Mouse (Mus musculus) embryonic fibroblast, embryonic 13.5 days (primary cell): ENCODE measurements around the gene Gtf2h3. TPM values are rescaled to one million over a fixed set of nuclear protein-coding genes. Genes with fewer than 3 reads are reported as not detected.
"Not testable (repeated sequence)": the region's sequence is repeated elsewhere in the genome, so short reads cannot be mapped to it uniquely, and the experiment has no call there.

Source experiments
- H3K27ac ChIP-seq: 2 replicates; pipeline ENCODE4 v1.5.1; 2012; ENCODE audit warnings: low read length, control low read depth, inconsistent platforms; ENCODE audit not compliant: insufficient read depth
- H3K4me1 ChIP-seq: 2 replicates; pipeline ENCODE4 v1.6.1; 2011; ENCODE audit warnings: low read length; ENCODE audit not compliant: control insufficient read depth, insufficient read depth
- H3K4me3 ChIP-seq: 2 replicates; pipeline ENCODE4 v1.5.1; 2011; ENCODE audit warnings: mild to moderate bottlenecking, control low read depth, low read length; ENCODE audit not compliant: insufficient read depth
- CTCF ChIP-seq: IDR thresholded peaks from 2 replicates; pipeline ENCODE4 v1.5.1; 2011; ENCODE audit warnings: mild to moderate bottlenecking, control low read depth, low read length, moderate library complexity, borderline replicate concordance; ENCODE audit not compliant: insufficient read depth
- POLR2A ChIP-seq: IDR thresholded peaks from 2 replicates; pipeline ENCODE4 v1.6.1; 2011; ENCODE audit warnings: low read depth, mild to moderate bottlenecking, control low read depth, low read length, moderate library complexity
- polyA plus RNA-seq: library from polyadenylated mRNA; stranded (reverse); fragments of >200 nt; gene quantifications from 2 replicates; pipeline ENCODE4 v1.2.4, GENCODE M21; 2011; ENCODE audit warnings: low read depth; ENCODE audit not compliant: missing spikeins, insufficient read length

Gtf2h3 gene
- polyA plus RNA-seq, 1 experiment = 48.2 TPM

GRCm38 (mm10) chr5:124632461-124632860 is 53.5 kb downstream of the Gtf2h3 start:
- H3K4me3 ChIP-seq = no peak overlapping the region
- TF ChIP-seq CTCF = no peak
- no peak for TF ChIP-seq POLR2A
- peaks cover 3% of the 10 kb centered on the region; the same call in 1 of the 2 replicates for H3K4me1 ChIP-seq
- no peak overlapping the region for H3K27ac ChIP-seq

DNA sequence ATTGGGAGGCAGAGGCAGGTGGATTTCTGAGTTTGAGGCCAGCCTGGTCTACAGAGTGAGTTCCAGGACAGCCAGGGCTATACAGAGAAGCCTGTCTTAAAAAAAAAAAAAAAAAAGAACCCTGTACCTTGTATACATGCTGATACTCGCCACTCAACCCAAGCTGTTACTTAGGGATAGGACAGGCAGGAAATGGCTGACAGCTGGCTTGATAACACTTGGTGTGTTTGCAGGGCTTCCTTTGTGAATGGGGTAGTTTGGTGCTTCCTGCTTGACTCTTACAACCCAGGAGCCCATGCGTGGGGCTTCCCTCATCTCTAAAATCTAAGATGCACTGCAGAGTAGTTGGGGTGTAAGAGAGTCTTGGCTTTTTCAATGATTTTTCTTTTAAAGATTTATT is 54.5 kb downstream of the Gtf2h3 start:
- no peak for TF ChIP-seq CTCF
- TF ChIP-seq POLR2A = no peak
- Histone ChIP-seq H3K27ac (no peak overlapping the region), H3K4me1 (peaks cover 3% of the 10 kb centered on the region; the same call in 1 of the 2 replicates), H3K4me3 (no peak overlapping the region)

- H3K27ac ChIP-seq, H3K4me3 ChIP-seq, H3K4me1 ChIP-seq: not testable (repeated sequence)
Observed at GRCm38 (mm10) chr5:124635068-124635467, 56.1 kb downstream of the Gtf2h3 start.

DNA sequence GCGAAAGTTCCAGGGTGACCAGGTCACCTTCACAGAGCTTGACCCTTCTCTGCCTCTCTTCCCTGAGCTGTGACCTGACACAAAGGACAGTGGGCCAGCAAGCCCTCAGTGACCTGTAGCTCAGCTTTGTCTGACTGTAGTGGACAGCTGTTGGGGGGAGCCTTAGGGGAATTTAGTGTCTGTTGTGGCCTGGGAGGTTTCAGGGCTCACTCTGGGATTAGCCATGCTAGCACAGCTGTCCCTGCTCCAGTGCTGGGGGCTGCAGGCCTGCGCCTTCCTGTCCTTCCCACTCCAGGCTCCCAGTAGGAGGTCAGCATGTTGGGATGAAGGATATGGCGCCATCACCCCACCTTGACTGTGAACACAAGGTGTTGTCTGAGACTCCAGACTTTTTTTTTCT is 57.2 kb downstream of the Gtf2h3 start:
- no peaks in the 10 kb centered on the region for H3K4me1 ChIP-seq
- no peak overlapping the region for H3K4me3 ChIP-seq
- no peak overlapping the region for H3K27ac ChIP-seq
- TF ChIP-seq CTCF = no peak
- TF ChIP-seq POLR2A = no peak

- TF ChIP-seq POLR2A = no peak
- no peak for TF ChIP-seq CTCF
- Histone ChIP-seq H3K4me1 (no peaks in the 10 kb centered on the region), H3K4me3 (no peak overlapping the region), H3K27ac (no peak overlapping the region)
Observed at GRCm38 (mm10) chr5:124636694-124637093, 57.8 kb downstream of the Gtf2h3 start.

GRCm38 (mm10) chr5:124637300-124637699 is 58.4 kb downstream of the Gtf2h3 start:
- TF ChIP-seq POLR2A (no peak), CTCF (no peak)
- H3K27ac ChIP-seq = no peak overlapping the region
- H3K4me1 ChIP-seq = no peaks in the 10 kb centered on the region
- H3K4me3 ChIP-seq = no peak overlapping the region

DNA sequence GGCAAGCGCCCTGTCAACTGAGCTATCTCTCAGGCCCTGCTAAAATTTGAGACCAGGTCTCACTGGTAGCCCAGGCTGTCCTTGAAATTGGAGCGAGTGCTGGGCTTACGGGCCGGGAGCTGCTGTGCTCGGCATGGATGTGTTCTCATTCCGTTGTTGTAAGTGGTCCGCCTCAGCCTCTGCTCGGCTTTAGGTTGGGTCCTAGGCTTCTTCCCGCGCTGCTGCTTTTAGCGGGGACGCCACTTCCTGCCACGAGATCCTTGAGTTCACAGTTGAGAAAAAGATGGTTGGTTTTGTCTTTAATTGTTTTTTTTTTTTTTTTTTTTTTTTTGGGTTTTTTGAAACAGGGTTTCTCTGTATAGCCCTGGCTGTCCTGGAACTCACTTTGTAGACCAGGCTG is 58.9 kb downstream of the Gtf2h3 start:
- Histone ChIP-seq H3K27ac (no peak overlapping the region), H3K4me3 (no peak overlapping the region), H3K4me1 (no peaks in the 10 kb centered on the region)
- TF ChIP-seq POLR2A (no peak), CTCF (no peak)

Other genes with a start within 250 kb of the Gtf2h3 start
- gene Cdk2ap1, start 216.1 kb upstream of the Gtf2h3 start, polyA plus RNA-seq = 179 and 242 TPM in 2 replicates
- 77.5 and 90.2 TPM in 2 replicates for gene Sbno1, start 153.1 kb upstream of the Gtf2h3 start, polyA plus RNA-seq
- gene Kmt5a, start 139.2 kb upstream of the Gtf2h3 start, polyA plus RNA-seq = 89.9 and 94.2 TPM in 2 replicates
- gene Rilpl2, start 100.8 kb upstream of the Gtf2h3 start, polyA plus RNA-seq = 12.2 and 13.8 TPM in 2 replicates
- gene Snrnp35, start 96.0 kb upstream of the Gtf2h3 start, polyA plus RNA-seq = 11.1 and 12.1 TPM in 2 replicates
- 19.8 and 23.2 TPM in 2 replicates for gene Rilpl1, start 47.7 kb upstream of the Gtf2h3 start, polyA plus RNA-seq
- 510 and 665 TPM in 2 replicates for gene Tmed2, start 38.4 kb upstream of the Gtf2h3 start, polyA plus RNA-seq
- 8.1 and 9.2 TPM in 2 replicates for gene Ddx55, start 26.3 kb upstream of the Gtf2h3 start, polyA plus RNA-seq
- 43.6 and 49.8 TPM in 2 replicates for gene Eif2b1, start within 50 bp of the Gtf2h3 start, polyA plus RNA-seq
- 46.6 and 50.4 TPM in 2 replicates for gene Atp6v0a2, start 49.4 kb downstream of the Gtf2h3 start, polyA plus RNA-seq
- 0.25 and 0.30 TPM in 2 replicates for gene Dnah10, start 145.9 kb downstream of the Gtf2h3 start, polyA plus RNA-seq